Mouse (Mus musculus) midbrain, embryonic 14.5 days (tissue): Measurements from ENCODE around the gene Phgdh. TPM values are rescaled to one million over a fixed set of nuclear protein-coding genes. Genes with fewer than 3 reads are reported as not detected.
A peak's percentile ranks its signal among the peaks of the same experiment; 100 is the strongest.

Experiments used
- ATAC-seq: fragments of 200-750 bp; cut with Nextera tagmentation; 2 replicates; pipeline ENCODE4 v1.8.0; 2017; ENCODE audit warnings: moderate number of reproducible peaks, moderate library complexity; ENCODE audit not compliant: low FRiP score, low TSS enrichment
- DNase-seq: peaks from one replicate; pipeline ENCODE4 v3.0.0-alpha.2; 2015
- H3K27ac ChIP-seq: fragments of 300-500 bp; sonication (generic); replicated peaks from 2 replicates; pipeline ENCODE4 v1.5.1; 2014; ENCODE audit warnings: mild to moderate bottlenecking, low read depth, low read length, moderate library complexity
- H3K27me3 ChIP-seq: fragments of 300-500 bp; sonication (generic); 2 replicates; pipeline ENCODE4 v1.6.1; 2014; ENCODE audit warnings: low read length, control low read depth, mixed read lengths; ENCODE audit not compliant: control insufficient read depth, insufficient read depth
- H3K36me3 ChIP-seq: fragments of 300-500 bp; sonication (generic); 2 replicates; pipeline ENCODE4 v1.6.1; 2014; ENCODE audit warnings: low read length, control low read depth; ENCODE audit not compliant: control insufficient read depth, insufficient read depth
- H3K4me1 ChIP-seq: fragments of 300-500 bp; sonication (generic); 2 replicates; pipeline ENCODE4 v1.6.1; 2014; ENCODE audit warnings: mild to moderate bottlenecking, antibody characterized with exemption, low read length, control low read depth; ENCODE audit not compliant: control insufficient read depth, insufficient read depth
- H3K4me2 ChIP-seq: fragments of 300-500 bp; sonication (generic); 2 replicates; pipeline ENCODE4 v1.6.1; 2014; ENCODE audit warnings: mild to moderate bottlenecking, low read length, moderate library complexity
- H3K4me3 ChIP-seq: fragments of 300-500 bp; sonication (generic); replicated peaks from 2 replicates; pipeline ENCODE4 v1.5.1; 2014; ENCODE audit warnings: low read depth, low read length
- H3K9ac ChIP-seq: fragments of 300-500 bp; sonication (generic); replicated peaks from 2 replicates; pipeline ENCODE4 v1.6.1; 2014; ENCODE audit warnings: mild to moderate bottlenecking, low read length, moderate library complexity
- H3K9me3 ChIP-seq: fragments of 300-500 bp; sonication (generic); 2 replicates; pipeline ENCODE4 v1.6.1; 2016; ENCODE audit warnings: low read length, control low read depth, mixed read lengths; ENCODE audit not compliant: control insufficient read depth
- WGBS: fragments of 180-500 bp; shearing (Covaris S2); extraction: QIAGEN DNeasy Blood & Tissue Kit; methylation state at CpG from one replicate; pipeline ENCODE4 v1.1.7; 2014; 5-methylcytosine and 5-hydroxymethylcytosine counted together
- polyA plus RNA-seq: library from polyadenylated mRNA; unstranded; fragments of >200 nt; fragmentation: Nextera tagmentation; extraction: Ambion mirVana; gene quantifications from 2 replicates; pipeline ENCODE4 v1.2.1, GENCODE M21; 2014

Phgdh gene
- polyA plus RNA-seq, 1 experiment from 2014 or later: 151 TPM

DNA sequence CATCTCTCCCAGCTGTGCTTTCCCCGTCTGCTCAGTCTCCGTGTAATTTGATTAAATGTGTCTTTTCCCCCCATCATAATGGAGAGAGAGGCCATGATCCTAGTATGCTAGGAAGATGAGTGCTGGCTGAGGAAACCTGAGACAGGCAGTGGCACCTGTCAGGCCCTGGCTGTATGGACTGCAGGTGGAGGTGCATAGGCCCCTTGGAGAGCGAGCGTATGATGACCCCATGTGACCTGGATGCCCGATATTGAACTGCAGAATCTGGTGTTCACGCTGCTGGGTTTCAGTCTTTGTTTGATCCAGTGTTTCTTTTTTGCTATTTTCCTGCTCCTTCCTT lies 16.2 kb upstream of the Phgdh start:
- no peaks in the 10 kb centered on the region for H3K36me3 ChIP-seq
- no peak overlapping the region for H3K9ac ChIP-seq
- H3K4me1 ChIP-seq: no peaks in the 10 kb centered on the region
- H3K9me3 ChIP-seq: no peaks in the 10 kb centered on the region
- WGBS: 54% methylated on average over 6 of the region's 6 CpGs
- H3K27ac ChIP-seq: no peak overlapping the region
- no peaks in the 10 kb centered on the region for H3K27me3 ChIP-seq
- no peak overlapping the region for H3K4me2 ChIP-seq
- no peak overlapping the region for H3K4me3 ChIP-seq
- ATAC-seq: no peak; the same call in 1 of the 2 replicates
- no peak for DNase-seq

DNA sequence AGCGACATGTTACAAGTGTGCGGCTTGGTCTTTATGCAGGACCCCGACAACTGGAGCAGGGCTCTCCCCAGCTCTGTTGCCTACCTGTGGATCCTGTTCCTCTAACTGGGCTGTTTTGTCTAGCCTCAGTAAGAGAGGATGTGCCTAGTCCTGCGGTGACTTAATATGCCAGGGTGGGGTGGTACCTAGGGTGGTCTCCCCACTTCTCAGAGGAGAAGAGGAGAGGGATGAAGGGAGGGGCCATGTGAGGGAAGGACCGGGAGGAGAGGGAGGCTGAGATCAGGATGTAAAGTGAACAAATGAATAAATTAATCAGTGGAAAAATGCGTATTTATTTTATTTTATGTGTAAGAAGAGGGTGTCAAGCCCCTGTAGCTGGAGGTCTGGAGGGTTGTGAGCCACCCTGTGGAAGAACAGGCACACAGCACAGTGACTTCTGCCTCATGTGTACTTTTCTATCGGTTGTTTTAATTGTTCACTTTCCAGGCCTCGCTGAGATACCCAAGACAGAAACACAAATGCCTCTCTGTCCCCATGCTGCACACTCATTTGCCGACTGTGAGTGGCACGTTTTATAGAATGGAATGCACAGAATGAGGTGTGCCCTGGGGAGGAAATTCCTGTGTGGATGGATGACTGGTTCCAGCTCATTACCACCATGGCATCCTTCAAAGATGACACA lies 15.7 kb upstream of the Phgdh start:
- H3K27me3 ChIP-seq: no peaks in the 10 kb centered on the region
- no peak overlapping the region for H3K4me3 ChIP-seq
- no peaks in the 10 kb centered on the region for H3K4me1 ChIP-seq
- H3K27ac ChIP-seq: no peak overlapping the region
- H3K9me3 ChIP-seq: no peaks in the 10 kb centered on the region
- no peak overlapping the region for H3K4me2 ChIP-seq
- ATAC-seq (no peak), DNase-seq (peak; percentile 31)
- no peaks in the 10 kb centered on the region for H3K36me3 ChIP-seq
- WGBS: 59% methylated on average over 10 of the region's 10 CpGs
- H3K9ac ChIP-seq: no peak overlapping the region

DNA sequence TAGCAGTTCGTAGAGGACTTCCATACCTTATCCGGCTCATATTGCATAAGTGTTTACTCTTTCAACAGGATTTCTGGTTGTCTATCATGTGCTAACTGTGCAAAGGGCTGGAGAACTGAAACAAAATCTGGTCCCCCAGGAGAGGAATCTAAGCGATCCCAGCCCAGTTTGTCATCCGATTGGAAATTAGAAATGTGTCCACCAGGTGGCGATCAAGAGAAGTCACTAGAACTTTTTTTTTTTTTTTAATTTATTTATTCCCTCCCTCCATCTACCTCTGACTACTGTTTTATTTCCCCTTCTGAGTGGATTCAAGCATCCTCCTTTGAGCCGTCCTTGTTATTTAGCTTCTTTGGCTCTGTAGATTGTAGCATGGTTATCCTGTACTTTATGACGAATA lies 14.1 kb upstream of the Phgdh start:
- ATAC-seq (no peak), DNase-seq (peak; percentile 91)
- Histone ChIP-seq H3K9ac (no peak overlapping the region), H3K9me3 (no peaks in the 10 kb centered on the region), H3K4me3 (no peak overlapping the region), H3K27me3 (no peaks in the 10 kb centered on the region), H3K4me2 (no peak overlapping the region), H3K27ac (no peak overlapping the region), H3K36me3 (no peaks in the 10 kb centered on the region), H3K4me1 (no peaks in the 10 kb centered on the region)
- 35% methylated on average over 7 of the region's 7 CpGs for WGBS

GRCm38 (mm10) chr3:98348705-98349104 lies 8.9 kb upstream of the Phgdh start:
- H3K4me2 ChIP-seq: no peak overlapping the region; the same call in 1 of the 2 replicates
- H3K9ac ChIP-seq: no peak overlapping the region
- H3K27ac ChIP-seq: no peak overlapping the region
- no peak overlapping the region for H3K4me3 ChIP-seq
- no peaks in the 10 kb centered on the region for H3K27me3 ChIP-seq
- H3K4me1 ChIP-seq: no peaks in the 10 kb centered on the region
- ATAC-seq (no peak; the same call in 1 of the 2 replicates), DNase-seq (no peak)
- no peaks in the 10 kb centered on the region for H3K9me3 ChIP-seq
- no peaks in the 10 kb centered on the region for H3K36me3 ChIP-seq
- WGBS: 23% methylated on average over 8 of the region's 8 CpGs

GRCm38 (mm10) chr3:98348106-98348505 lies 8.3 kb upstream of the Phgdh start:
- Histone ChIP-seq H3K27ac (no peak overlapping the region), H3K27me3 (no peaks in the 10 kb centered on the region), H3K9ac (no peak overlapping the region), H3K36me3 (no peaks in the 10 kb centered on the region), H3K9me3 (no peaks in the 10 kb centered on the region), H3K4me3 (no peak overlapping the region), H3K4me2 (no peak overlapping the region), H3K4me1 (no peaks in the 10 kb centered on the region)
- DNase-seq (no peak), ATAC-seq (no peak)
- 90% methylated on average over 6 of the region's 6 CpGs for WGBS

- Histone ChIP-seq H3K9me3 (no peaks in the 10 kb centered on the region), H3K4me2 (no peak overlapping the region), H3K27me3 (no peaks in the 10 kb centered on the region), H3K4me3 (no peak overlapping the region), H3K36me3 (no peaks in the 10 kb centered on the region), H3K27ac (no peak overlapping the region), H3K4me1 (peaks cover 10% of the 10 kb centered on the region; the same call in 1 of the 2 replicates), H3K9ac (no peak overlapping the region)
- no peak for ATAC-seq
- 92% methylated on average over 3 of the region's 3 CpGs for WGBS
- no peak for DNase-seq
Measured at GRCm38 (mm10) chr3:98343235-98343634, 3.4 kb upstream of the Phgdh start.

- no peak for ATAC-seq
- WGBS: 78% methylated on average over 17 of the region's 17 CpGs
- Histone ChIP-seq H3K9me3 (no peaks in the 10 kb centered on the region), H3K36me3 (no peaks in the 10 kb centered on the region), H3K27ac (no peak overlapping the region), H3K4me3 (no peak overlapping the region), H3K27me3 (no peaks in the 10 kb centered on the region), H3K9ac (no peak overlapping the region), H3K4me2 (no peak overlapping the region), H3K4me1 (peaks cover 29% of the 10 kb centered on the region)
- no peak for DNase-seq
Measured at GRCm38 (mm10) chr3:98340818-98341594, 1.2 kb upstream of the Phgdh start.

GRCm38 (mm10) chr3:98339097-98339705 lies 589 bp downstream of the Phgdh start:
- H3K9ac ChIP-seq: peak overlapping the region; percentile 58
- peak; percentile 59 for ATAC-seq
- WGBS: under 1% methylated on average over 46 of the region's 46 CpGs

More at GRCm38 (mm10) chr3:98339097-98339705, 589 bp downstream of the Phgdh start:
- Histone ChIP-seq H3K4me3 (peak overlapping the region; percentile 56), H3K4me1 (peaks cover 29% of the 10 kb centered on the region), H3K4me2 (peak overlapping the region; percentile 99), H3K9me3 (no peaks in the 10 kb centered on the region), H3K27me3 (no peaks in the 10 kb centered on the region), H3K36me3 (no peaks in the 10 kb centered on the region), H3K27ac (peak overlapping the region; percentile 60; the same call in 1 of the 2 replicates)
- DNase-seq: peak; percentile 57
